Mouse (Mus musculus): ENCODE results near the gene Slc35d2.
"Not testable (repeated sequence)": the region's sequence is repeated elsewhere in the genome, so short reads cannot be mapped to it uniquely, and the experiment has no call there.

Slc35d2 gene

DNA sequence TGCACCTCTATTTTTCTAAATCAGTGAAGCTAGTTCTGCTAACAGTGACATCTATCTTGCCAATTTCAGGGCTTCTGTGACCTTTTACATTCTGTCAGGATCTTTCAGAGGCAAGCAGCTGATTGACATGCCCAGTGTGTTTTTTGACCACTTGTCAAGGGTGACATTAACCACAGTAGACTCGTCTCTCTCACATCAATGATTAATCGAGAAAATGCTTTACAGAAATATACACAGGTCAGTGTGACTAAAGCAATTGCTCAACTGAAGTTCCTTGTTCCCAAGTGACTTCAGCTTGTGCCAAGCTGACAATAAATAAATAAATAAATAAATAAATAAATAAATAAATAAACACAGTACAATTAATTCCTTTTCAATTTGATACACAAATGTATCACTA, 76.9 kb downstream of the Slc35d2 start:
- DNase-seq (ENCODE audit: low spot score in 2 of 2) = not testable (repeated sequence)

DNA sequence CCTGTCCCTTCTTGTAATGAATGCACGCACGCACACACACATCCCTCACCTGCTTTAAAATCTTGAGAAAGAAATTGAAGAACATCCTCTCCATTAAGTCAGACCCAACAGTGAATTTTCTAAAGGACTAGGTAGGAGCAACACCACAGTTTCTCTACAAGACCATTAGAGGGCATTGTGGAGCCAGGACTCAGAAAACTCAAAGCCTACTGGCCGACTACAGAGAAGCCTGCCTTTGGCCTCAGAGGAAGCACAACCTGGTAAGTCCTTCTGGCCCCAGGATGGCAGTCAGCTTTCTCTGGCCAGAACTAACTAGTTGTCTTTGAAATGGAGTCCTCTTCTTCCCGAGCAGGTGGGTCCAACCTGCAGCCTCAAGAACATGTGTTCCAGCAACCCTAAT, 78.3 kb downstream of the Slc35d2 start:
- no peak for DNase-seq (ENCODE audit: low spot score in 2 of 2)

DNA sequence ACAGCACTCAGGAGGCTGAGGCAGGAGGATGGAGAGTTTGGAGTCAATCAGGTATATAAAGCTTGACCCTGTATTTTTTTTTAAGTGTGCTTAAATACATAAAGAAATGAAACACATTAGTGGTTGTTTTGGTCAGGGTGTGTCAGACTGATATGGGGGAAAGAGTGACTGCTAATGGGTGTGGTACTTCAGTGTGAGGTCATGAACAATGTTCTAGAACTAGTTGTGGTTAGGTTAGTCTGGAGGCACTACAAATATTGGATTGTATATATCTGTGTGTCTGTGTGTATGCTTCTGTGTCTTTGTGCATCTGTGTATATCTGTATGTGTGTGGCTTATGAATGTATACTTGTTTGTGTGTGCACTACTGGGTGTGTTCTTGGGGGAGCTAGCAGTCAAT, 79.6 kb downstream of the Slc35d2 start:
- DNase-seq (ENCODE audit: low spot score in 2 of 2) = no peak

DNA sequence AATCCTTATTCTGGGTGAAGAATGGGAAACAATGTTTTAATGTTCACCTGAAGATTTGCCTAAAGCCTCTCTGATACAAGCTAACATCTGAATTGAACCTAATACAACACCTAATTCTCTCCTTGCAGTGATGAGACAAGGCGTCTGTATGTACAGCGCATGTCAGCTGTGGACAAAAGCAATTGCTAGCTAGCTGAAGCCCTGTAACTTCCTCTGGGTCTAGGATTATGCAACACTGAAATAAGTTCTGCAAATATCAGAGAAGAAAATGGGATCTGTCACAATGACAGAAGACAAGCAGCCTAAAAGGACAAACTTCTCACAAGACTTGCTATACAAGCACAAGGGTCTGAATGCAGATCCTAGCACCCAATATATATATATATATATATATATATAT, 80.7 kb downstream of the Slc35d2 start:
- DNase-seq (ENCODE audit: low spot score in 2 of 2) = no peak

All from cerebellum, postnatal 4 days (tissue).